Mouse (Mus musculus): ENCODE measurements around the gene Acr. TPM values are rescaled to one million over a fixed set of nuclear protein-coding genes. Genes with fewer than 3 reads are reported as not detected.

Gene Acr
- polyA plus RNA-seq, 1 experiment from 2014 or later, result 0.43 TPM

- Histone ChIP-seq H3K36me3 (ENCODE audit: control insufficient read depth, insufficient read depth, low read length) (peaks cover 4% of the 10 kb centered on the region; the same call in 1 of the 2 replicates), H3K27me3 (replicated peaks; ENCODE audit: control insufficient read depth, insufficient read depth, low read length) (peaks cover 36% of the 10 kb centered on the region), H3K9ac (ENCODE audit: low read length) (no peak overlapping the region), H3K27ac (ENCODE audit: low read depth) (no peak overlapping the region), H3K9me3 (ENCODE audit: control insufficient read depth, low read length) (no peaks in the 10 kb centered on the region), H3K4me3 (ENCODE audit: low read depth, low read length) (no peak overlapping the region), H3K4me2 (ENCODE audit: low read length) (no peak overlapping the region), H3K4me1 (replicated peaks; ENCODE audit: control insufficient read depth, insufficient read depth, low read length) (peaks cover 17% of the 10 kb centered on the region; the same call in 1 of the 2 replicates)
- WGBS, result 88% methylated on average over 6 of the region's 6 CpGs
- DNase-seq (ENCODE audit: low spot score), result no peak
- no peak for ATAC-seq (replicated peaks; ENCODE audit: low FRiP score, low TSS enrichment, low read depth)
Measured at GRCm38 (mm10) chr15:89555591-89555990, 12.5 kb upstream of the Acr start.

GRCm38 (mm10) chr15:89556401-89557178, 11.5 kb upstream of the Acr start:
- DNase-seq (ENCODE audit: low spot score) (no peak), ATAC-seq (replicated peaks; ENCODE audit: low FRiP score, low TSS enrichment, low read depth) (peak; percentile 53; the same call in 1 of the 2 replicates)
- H3K4me3 ChIP-seq (ENCODE audit: low read depth, low read length), result 0 out of 2 replicates have a peak overlapping the region, but pooled peaks have one; percentile 6

GRCm38 (mm10) chr15:89557179-89557995, 10.7 kb upstream of the Acr start:
- DNase-seq (ENCODE audit: low spot score) (peak; percentile 61), ATAC-seq (replicated peaks; ENCODE audit: low FRiP score, low TSS enrichment, low read depth) (no peak)
- Histone ChIP-seq H3K4me1 (replicated peaks; ENCODE audit: control insufficient read depth, insufficient read depth, low read length) (peaks cover 17% of the 10 kb centered on the region; the same call in 1 of the 2 replicates), H3K4me2 (ENCODE audit: low read length) (peak overlapping the region; percentile 47), H3K27ac (ENCODE audit: low read depth) (no peak overlapping the region), H3K9me3 (ENCODE audit: control insufficient read depth, low read length) (no peaks in the 10 kb centered on the region), H3K27me3 (replicated peaks; ENCODE audit: control insufficient read depth, insufficient read depth, low read length) (peaks cover 36% of the 10 kb centered on the region), H3K4me3 (ENCODE audit: low read depth, low read length) (peak overlapping the region; percentile 21), H3K9ac (ENCODE audit: low read length) (no peak overlapping the region), H3K36me3 (ENCODE audit: control insufficient read depth, insufficient read depth, low read length) (no peaks in the 10 kb centered on the region)
- 13% methylated on average over 39 of the region's 40 CpGs for WGBS

More at GRCm38 (mm10) chr15:89556401-89557178, 11.5 kb upstream of the Acr start:
- H3K27ac ChIP-seq (ENCODE audit: low read depth), result no peak overlapping the region
- WGBS, result 32% methylated on average over 23 of the region's 23 CpGs
- peak overlapping the region; percentile 30 for H3K4me2 ChIP-seq (ENCODE audit: low read length)
- peaks cover 36% of the 10 kb centered on the region for H3K27me3 ChIP-seq (replicated peaks; ENCODE audit: control insufficient read depth, insufficient read depth, low read length)
- no peaks in the 10 kb centered on the region for H3K9me3 ChIP-seq (ENCODE audit: control insufficient read depth, low read length)
- peaks cover 3% of the 10 kb centered on the region; the same call in 1 of the 2 replicates for H3K36me3 ChIP-seq (ENCODE audit: control insufficient read depth, insufficient read depth, low read length)
- H3K9ac ChIP-seq (ENCODE audit: low read length), result no peak overlapping the region
- peaks cover 17% of the 10 kb centered on the region; the same call in 1 of the 2 replicates for H3K4me1 ChIP-seq (replicated peaks; ENCODE audit: control insufficient read depth, insufficient read depth, low read length)

- ATAC-seq (replicated peaks; ENCODE audit: low FRiP score, low TSS enrichment, low read depth) (no peak), DNase-seq (ENCODE audit: low spot score) (peak; percentile 63)
- Histone ChIP-seq H3K9me3 (ENCODE audit: control insufficient read depth, low read length) (no peaks in the 10 kb centered on the region), H3K27ac (ENCODE audit: low read depth) (no peak overlapping the region), H3K4me3 (ENCODE audit: low read depth, low read length) (peak overlapping the region; percentile 21), H3K36me3 (ENCODE audit: control insufficient read depth, insufficient read depth, low read length) (no peaks in the 10 kb centered on the region), H3K9ac (ENCODE audit: low read length) (no peak overlapping the region), H3K27me3 (replicated peaks; ENCODE audit: control insufficient read depth, insufficient read depth, low read length) (peaks cover 36% of the 10 kb centered on the region), H3K4me1 (replicated peaks; ENCODE audit: control insufficient read depth, insufficient read depth, low read length) (peaks cover 17% of the 10 kb centered on the region; the same call in 1 of the 2 replicates), H3K4me2 (ENCODE audit: low read length) (peak overlapping the region; percentile 47)
- WGBS, result 3% methylated on average over 34 of the region's 34 CpGs
Measured at GRCm38 (mm10) chr15:89557996-89558390, 10.1 kb upstream of the Acr start.

- no peak for ATAC-seq (replicated peaks; ENCODE audit: low FRiP score, low TSS enrichment, low read depth)
- no peak for DNase-seq (ENCODE audit: low spot score)
- 48% methylated on average over 10 of the region's 10 CpGs for WGBS
Measured at GRCm38 (mm10) chr15:89559202-89559731, 8.9 kb upstream of the Acr start.

GRCm38 (mm10) chr15:89572147-89572546, 4.0 kb downstream of the Acr start:
- WGBS, result 74% methylated on average over 8 of the region's 8 CpGs
- ATAC-seq (replicated peaks; ENCODE audit: low FRiP score, low TSS enrichment, low read depth), result no peak

More at GRCm38 (mm10) chr15:89559202-89559731, 8.9 kb upstream of the Acr start:
- Histone ChIP-seq H3K9ac (ENCODE audit: low read length) (no peak overlapping the region), H3K4me1 (replicated peaks; ENCODE audit: control insufficient read depth, insufficient read depth, low read length) (peaks cover 17% of the 10 kb centered on the region; the same call in 1 of the 2 replicates), H3K4me3 (ENCODE audit: low read depth, low read length) (no peak overlapping the region), H3K27me3 (replicated peaks; ENCODE audit: control insufficient read depth, insufficient read depth, low read length) (peaks cover 36% of the 10 kb centered on the region), H3K4me2 (ENCODE audit: low read length) (no peak overlapping the region), H3K36me3 (ENCODE audit: control insufficient read depth, insufficient read depth, low read length) (no peaks in the 10 kb centered on the region), H3K27ac (ENCODE audit: low read depth) (no peak overlapping the region), H3K9me3 (ENCODE audit: control insufficient read depth, low read length) (no peaks in the 10 kb centered on the region)

GRCm38 (mm10) chr15:89582494-89582893, 14.4 kb downstream of the Acr start:
- no peak for ATAC-seq (replicated peaks; ENCODE audit: low FRiP score, low TSS enrichment, low read depth)
- H3K27me3 ChIP-seq (replicated peaks; ENCODE audit: control insufficient read depth, insufficient read depth, low read length), result no peaks in the 10 kb centered on the region
- 88% methylated on average over 7 of the region's 7 CpGs for WGBS

More at GRCm38 (mm10) chr15:89572147-89572546, 4.0 kb downstream of the Acr start:
- H3K4me1 ChIP-seq (replicated peaks; ENCODE audit: control insufficient read depth, insufficient read depth, low read length), result no peaks in the 10 kb centered on the region
- no peaks in the 10 kb centered on the region for H3K36me3 ChIP-seq (ENCODE audit: control insufficient read depth, insufficient read depth, low read length)
- no peak overlapping the region for H3K9ac ChIP-seq (ENCODE audit: low read length)
- no peaks in the 10 kb centered on the region for H3K27me3 ChIP-seq (replicated peaks; ENCODE audit: control insufficient read depth, insufficient read depth, low read length)
- H3K27ac ChIP-seq (ENCODE audit: low read depth), result no peak overlapping the region
- DNase-seq (ENCODE audit: low spot score), result no peak
- no peak overlapping the region for H3K4me2 ChIP-seq (ENCODE audit: low read length)
- no peaks in the 10 kb centered on the region for H3K9me3 ChIP-seq (ENCODE audit: control insufficient read depth, low read length)
- H3K4me3 ChIP-seq (ENCODE audit: low read depth, low read length), result no peak overlapping the region

GRCm38 (mm10) chr15:89585101-89585500, 17.0 kb downstream of the Acr start:
- DNase-seq (ENCODE audit: low spot score), result no peak
- ATAC-seq (replicated peaks; ENCODE audit: low FRiP score, low TSS enrichment, low read depth), result no peak
- Histone ChIP-seq H3K27me3 (replicated peaks; ENCODE audit: control insufficient read depth, insufficient read depth, low read length) (no peaks in the 10 kb centered on the region), H3K9ac (ENCODE audit: low read length) (no peak overlapping the region), H3K36me3 (ENCODE audit: control insufficient read depth, insufficient read depth, low read length) (peaks cover 22% of the 10 kb centered on the region), H3K27ac (ENCODE audit: low read depth) (no peak overlapping the region), H3K4me1 (replicated peaks; ENCODE audit: control insufficient read depth, insufficient read depth, low read length) (no peaks in the 10 kb centered on the region), H3K4me3 (ENCODE audit: low read depth, low read length) (no peak overlapping the region), H3K9me3 (ENCODE audit: control insufficient read depth, low read length) (no peaks in the 10 kb centered on the region), H3K4me2 (ENCODE audit: low read length) (no peak overlapping the region)
- 89% methylated on average over 5 of the region's 5 CpGs for WGBS

More at GRCm38 (mm10) chr15:89582494-89582893, 14.4 kb downstream of the Acr start:
- H3K9ac ChIP-seq (ENCODE audit: low read length), result no peak overlapping the region
- H3K36me3 ChIP-seq (ENCODE audit: control insufficient read depth, insufficient read depth, low read length), result peaks cover 18% of the 10 kb centered on the region; the same call in 1 of the 2 replicates
- H3K4me1 ChIP-seq (replicated peaks; ENCODE audit: control insufficient read depth, insufficient read depth, low read length), result no peaks in the 10 kb centered on the region
- no peaks in the 10 kb centered on the region for H3K9me3 ChIP-seq (ENCODE audit: control insufficient read depth, low read length)
- H3K4me3 ChIP-seq (ENCODE audit: low read depth, low read length), result no peak overlapping the region
- no peak overlapping the region for H3K4me2 ChIP-seq (ENCODE audit: low read length)
- no peak overlapping the region for H3K27ac ChIP-seq (ENCODE audit: low read depth)
- no peak for DNase-seq (ENCODE audit: low spot score)

All from intestine, embryonic 14.5 days (tissue).